In the genomic region with DNA sequence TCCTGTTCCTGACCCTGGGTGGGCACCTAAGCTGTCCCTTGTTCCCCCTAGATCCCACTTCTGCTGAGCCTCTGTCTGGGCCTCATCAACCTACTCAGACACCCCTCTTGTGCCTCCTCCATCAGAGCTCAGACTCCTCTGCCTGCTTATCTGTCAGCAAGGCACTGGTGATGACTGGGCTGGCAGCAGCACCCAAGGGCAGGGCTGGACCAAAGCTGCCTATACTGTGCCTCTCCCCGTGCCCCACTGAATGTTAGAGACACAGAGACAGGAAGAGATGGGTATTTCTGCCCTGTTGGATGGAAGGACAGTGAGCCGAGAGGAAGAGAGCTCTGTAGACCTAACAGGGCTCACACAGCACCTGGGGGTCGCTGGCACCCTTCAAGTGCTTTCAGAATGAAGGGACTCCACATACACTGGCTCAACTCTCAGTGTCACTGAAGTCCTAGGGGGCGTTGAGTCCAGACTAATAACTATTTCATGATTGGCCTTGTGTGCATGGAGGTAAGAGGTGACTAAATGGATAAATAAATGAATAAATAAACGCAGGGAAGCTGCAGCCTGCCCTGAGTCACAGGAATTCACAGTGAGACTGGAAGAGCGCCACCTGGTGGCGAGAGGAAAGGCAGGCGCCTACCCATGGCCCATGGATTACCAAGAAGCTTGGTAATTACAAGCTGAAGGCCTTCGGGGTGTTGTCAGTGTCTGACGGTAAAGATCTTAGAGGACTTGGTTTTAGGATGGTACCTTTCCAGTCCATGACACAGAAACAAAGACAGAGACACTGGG, we compare ENCODE assay signal across 7 mouse cellular contexts. TPM values are rescaled to one million over a fixed set of nuclear protein-coding genes. Genes with fewer than 3 reads are reported as not detected.
DNase-seq lines count a peak whose midpoint lies in the region; ATAC-seq and TF ChIP-seq lines count a peak whose summit lies in the region.

No protein-coding gene starts in this region.

- H3K27ac ChIP-seq in intestine, embryonic 15.5 days: no peak overlapping the region
- H3K27ac ChIP-seq in midbrain, embryonic 10.5 days (replicated peaks): no peak overlapping the region
- H3K27ac ChIP-seq in small intestine, adult 2 months (ENCODE audit: insufficient read depth, low read depth, low read length): no peak overlapping the region

- DNase-seq in adrenal gland, adult 18-20 months (ENCODE audit: low spot score in 2 of 2): peak; percentile 71 to 87
- peak; percentile 62 to 78 for DNase-seq in cerebellum, postnatal 4 days (ENCODE audit: low spot score in 2 of 2)
- peak; percentile 63 to 76 for DNase-seq in gastrocnemius, postnatal 4 days (ENCODE audit: low spot score in 2 of 2)
- DNase-seq in left cerebral cortex, postnatal 25 days (ENCODE audit: low spot score in 2 of 2): peak; percentile 80 to 85
- peak; percentile 78 for DNase-seq in midbrain, embryonic 10.5 days (ENCODE audit: low spot score)

- peak; percentile 89 for ATAC-seq in intestine, embryonic 15.5 days

- no peak for TF ChIP-seq POLR2A in small intestine, adult 2 months (IDR thresholded peaks at IDR 0.05; ENCODE audit: low read depth, low read length)

- no peak overlapping the region for H3K9ac ChIP-seq in intestine, embryonic 15.5 days

- H3K4me1 ChIP-seq in intestine, embryonic 15.5 days (replicated peaks): no peaks in the 10 kb centered on the region
- H3K4me1 ChIP-seq in midbrain, embryonic 10.5 days: peaks cover 8% of the 10 kb centered on the region
- H3K4me1 ChIP-seq in small intestine, adult 2 months (ENCODE audit: control insufficient read depth, insufficient read depth, insufficient read length, low read length): no peaks in the 10 kb centered on the region

- no peak overlapping the region for H3K4me3 ChIP-seq in intestine, embryonic 15.5 days (replicated peaks)
- H3K4me3 ChIP-seq in midbrain, embryonic 10.5 days: no peak overlapping the region
- H3K4me3 ChIP-seq in small intestine, adult 2 months (ENCODE audit: low read depth, low read length): no peak overlapping the region

- WGBS in intestine, embryonic 15.5 days: 22% methylated on average over 10 of the region's 10 CpGs
- 30% methylated on average over 10 of the region's 10 CpGs for WGBS in midbrain, embryonic 10.5 days
- WGBS in small intestine, adult 2 months: 16% methylated on average over 10 of the region's 10 CpGs

- intact Hi-C loops in left cerebral cortex, postnatal 25 days (cut with DNase I): loop anchor here (5.0 kb wide), 1 partner anchor 189 kb away; a partner anchor contains a TSS

- no peaks in the 10 kb centered on the region for H3K36me3 ChIP-seq in intestine, embryonic 15.5 days
- H3K36me3 ChIP-seq in midbrain, embryonic 10.5 days: peaks cover 9% of the 10 kb centered on the region; the same call in 1 of the 2 replicates
- no peaks in the 10 kb centered on the region for H3K36me3 ChIP-seq in small intestine, adult 2 months (ENCODE audit: control insufficient read depth, insufficient read depth, low read length)

- H3K9me3 ChIP-seq in intestine, embryonic 15.5 days: no peaks in the 10 kb centered on the region
- no peaks in the 10 kb centered on the region for H3K9me3 ChIP-seq in midbrain, embryonic 10.5 days (replicated peaks)

- TF ChIP-seq CTCF in small intestine, adult 2 months (IDR thresholded peaks at IDR 0.05; ENCODE audit: extremely low read depth, insufficient read length, insufficient replicate concordance, low read depth, low read length): peak; percentile 98

- no peak overlapping the region for H3K4me2 ChIP-seq in intestine, embryonic 15.5 days (replicated peaks)

- H3K27me3 ChIP-seq in intestine, embryonic 15.5 days (replicated peaks): no peaks in the 10 kb centered on the region
- H3K27me3 ChIP-seq in midbrain, embryonic 10.5 days (ENCODE audit: low read depth, poor library complexity, severe bottlenecking): no peaks in the 10 kb centered on the region
- H3K27me3 ChIP-seq in small intestine, adult 2 months (ENCODE audit: control insufficient read depth, insufficient read depth, low read length): no peaks in the 10 kb centered on the region

RNA-seq across cellular contexts. Expression of a gene that starts 3.2 kb away (rescaled TPM):
- under 1 TPM; 0.26 to 0.40 TPM for total RNA-seq in adrenal gland, adult 18-20 months (2021)
- total RNA-seq in gastrocnemius, postnatal 4 days (2021): 1 to 10 TPM in 1 of 2 experiments, under 1 TPM in 1; 0.73 to 1.1 TPM
- 0.35 and 0.54 TPM in 2 replicates for polyA plus RNA-seq in intestine, embryonic 15.5 days (2015; fragmentation: Nextera tagmentation; extraction: Ambion mirVana)
- under 1 TPM in 1 of 2 experiments, not detected in 1; 0.18 TPM for total RNA-seq in left cerebral cortex, postnatal 25 days (2021)
- 0.33 and 0.52 TPM in 2 replicates for polyA plus RNA-seq in midbrain, embryonic 10.5 days (2016; fragmentation: Nextera tagmentation; extraction: Ambion mirVana)
- 0.43 and 0.72 TPM in 2 replicates for polyA plus RNA-seq in small intestine, adult 2 months (2012; rRNA removed)

RNA-seq across cellular contexts. Expression of a gene that starts 26.8 kb away (rescaled TPM):
- total RNA-seq in adrenal gland, adult 18-20 months (2021): 100 to 1,000 TPM; 123 to 147 TPM
- total RNA-seq in gastrocnemius, postnatal 4 days (2021): 10 to 100 TPM; 45.0 to 47.7 TPM
- polyA plus RNA-seq in intestine, embryonic 15.5 days (2015; fragmentation: Nextera tagmentation; extraction: Ambion mirVana): 64.5 and 65.0 TPM in 2 replicates
- 100 to 1,000 TPM; 877 to 885 TPM for total RNA-seq in left cerebral cortex, postnatal 25 days (2021)
- 52.0 and 61.2 TPM in 2 replicates for polyA plus RNA-seq in midbrain, embryonic 10.5 days (2016; fragmentation: Nextera tagmentation; extraction: Ambion mirVana)
- polyA plus RNA-seq in small intestine, adult 2 months (2012; rRNA removed): 72.2 and 75.6 TPM in 2 replicates

RNA-seq across cellular contexts. Expression of a gene that starts 26.8 kb away (rescaled TPM):
- total RNA-seq in adrenal gland, adult 18-20 months (2021): 10 to 100 TPM; 13.5 to 18.9 TPM
- total RNA-seq in gastrocnemius, postnatal 4 days (2021): 100 to 1,000 TPM; 100 to 115 TPM
- 21.7 and 24.1 TPM in 2 replicates for polyA plus RNA-seq in intestine, embryonic 15.5 days (2015; fragmentation: Nextera tagmentation; extraction: Ambion mirVana)
- 10 to 100 TPM; 26.4 to 27.8 TPM for total RNA-seq in left cerebral cortex, postnatal 25 days (2021)
- polyA plus RNA-seq in midbrain, embryonic 10.5 days (2016; fragmentation: Nextera tagmentation; extraction: Ambion mirVana): 37.3 and 39.3 TPM in 2 replicates
- 9.8 and 19.7 TPM in 2 replicates for polyA plus RNA-seq in small intestine, adult 2 months (2012; rRNA removed)

RNA-seq across cellular contexts. Expression of a gene that starts 27.1 kb away (rescaled TPM):
- total RNA-seq in adrenal gland, adult 18-20 months (2021): 1 to 10 TPM; 2.6 to 3.0 TPM
- 10 to 100 TPM; 36.6 to 38.2 TPM for total RNA-seq in gastrocnemius, postnatal 4 days (2021)
- 2.7 and 3.2 TPM in 2 replicates for polyA plus RNA-seq in intestine, embryonic 15.5 days (2015; fragmentation: Nextera tagmentation; extraction: Ambion mirVana)
- under 1 TPM; 0.32 to 0.62 TPM for total RNA-seq in left cerebral cortex, postnatal 25 days (2021)
- 2.3 and 2.5 TPM in 2 replicates for polyA plus RNA-seq in midbrain, embryonic 10.5 days (2016; fragmentation: Nextera tagmentation; extraction: Ambion mirVana)
- polyA plus RNA-seq in small intestine, adult 2 months (2012; rRNA removed): 0.37 and 0.68 TPM in 2 replicates

RNA-seq across cellular contexts. Expression of a gene that starts 39.5 kb away (rescaled TPM):
- 10 to 100 TPM; 17.3 to 23.7 TPM for total RNA-seq in adrenal gland, adult 18-20 months (2021)
- total RNA-seq in gastrocnemius, postnatal 4 days (2021): 10 to 100 TPM; 15.6 to 16.2 TPM
- polyA plus RNA-seq in intestine, embryonic 15.5 days (2015; fragmentation: Nextera tagmentation; extraction: Ambion mirVana): 36.0 and 39.0 TPM in 2 replicates
- total RNA-seq in left cerebral cortex, postnatal 25 days (2021): 10 to 100 TPM; 16.1 to 16.8 TPM
- 16.4 and 19.2 TPM in 2 replicates for polyA plus RNA-seq in midbrain, embryonic 10.5 days (2016; fragmentation: Nextera tagmentation; extraction: Ambion mirVana)
- 47.2 and 156 TPM in 2 replicates for polyA plus RNA-seq in small intestine, adult 2 months (2012; rRNA removed)

Comparison
In these comparisons a context has a peak if more than half of its experiments do, and no peak if none do; other contexts are left out.
1. RNA of a gene that starts 26.8 kb away (total RNA-seq): 877 to 885 TPM in left cerebral cortex, postnatal 25 days; 123 to 147 TPM in adrenal gland, adult 18-20 months and 45.0 to 47.7 TPM in gastrocnemius, postnatal 4 days; every median in the first group is over 4 times any median in the second.
2. Peak in every context shown above with its lines, with median percentiles within 50 percentile points of each other: DNase-seq.